Mouse (Mus musculus) monocyte, adult 2 months (primary cell): Measurements from ENCODE around the gene Gipc3.
A peak's percentile ranks its signal among the peaks of the same experiment; 100 is the strongest.

Experiments used
- DNase-seq, 2 experiments: peaks; one replicate each; pipeline ENCODE4 v3.0.0; 2022; ENCODE audit warnings: low spot score in 2 of 2, low read depth in 1 of 2

Gene Gipc3

GRCm38 (mm10) chr10:81349146-81349545 is 6.1 kb upstream of the Gipc3 start:
- no peak for DNase-seq

- no peak for DNase-seq
These were observed 3.5 kb upstream of the Gipc3 start for GRCm38 (mm10) chr10:81346453-81347067.

- DNase-seq: no peak
These were observed 2.1 kb upstream of the Gipc3 start for GRCm38 (mm10) chr10:81345162-81345534.

GRCm38 (mm10) chr10:81344421-81345161 is 1.5 kb upstream of the Gipc3 start:
- DNase-seq: no peak

- peak in 1 of 2 experiments; percentile 58 for DNase-seq
These were observed 1.6 kb downstream of the Gipc3 start for GRCm38 (mm10) chr10:81341333-81341949.

- no peak for DNase-seq
These were observed 2.3 kb downstream of the Gipc3 start for GRCm38 (mm10) chr10:81340551-81341332.

- no peak for DNase-seq
These were observed 6.5 kb downstream of the Gipc3 start for GRCm38 (mm10) chr10:81336558-81336957.

- no peak for DNase-seq
These were observed 7.4 kb downstream of the Gipc3 start for GRCm38 (mm10) chr10:81335393-81336340.

GRCm38 (mm10) chr10:81334324-81334723 is 8.7 kb downstream of the Gipc3 start:
- no peak for DNase-seq

GRCm38 (mm10) chr10:81332277-81332676 is 10.8 kb downstream of the Gipc3 start:
- DNase-seq: no peak

GRCm38 (mm10) chr10:81330007-81330406 is 13.1 kb downstream of the Gipc3 start:
- no peak for DNase-seq

GRCm38 (mm10) chr10:81329194-81329975 is 13.7 kb downstream of the Gipc3 start:
- DNase-seq: no peak

- no peak for DNase-seq
These were observed 14.7 kb downstream of the Gipc3 start, which contains the start of gene Tbxa2r for GRCm38 (mm10) chr10:81328386-81328785. Tbxa2r (plus strand) TSS chr10:81328731.

GRCm38 (mm10) chr10:81327959-81328358 is 15.1 kb downstream of the Gipc3 start:
- DNase-seq: no peak

GRCm38 (mm10) chr10:81326858-81327257 is 16.2 kb downstream of the Gipc3 start:
- DNase-seq: no peak

- DNase-seq: no peak
These were observed 17.3 kb downstream of the Gipc3 start for GRCm38 (mm10) chr10:81325781-81326180.

GRCm38 (mm10) chr10:81325176-81325575 is 17.9 kb downstream of the Gipc3 start:
- no peak for DNase-seq

- no peak for DNase-seq
These were observed 19.1 kb downstream of the Gipc3 start for GRCm38 (mm10) chr10:81323791-81324530.
